Mouse (Mus musculus): ENCODE results near the gene Gm11487.
"Not testable (repeated sequence)": the region's sequence is repeated elsewhere in the genome, so short reads cannot be mapped to it uniquely, and the experiment has no call there.

The Gm11487 gene

GRCm38 (mm10) chr4:73404972-73405371, at the start of gene Gm11487:
Gene Gm11487 (minus strand): TSS chr4:73405072.
- not testable (repeated sequence) for DNase-seq (ENCODE audit: low read depth, low spot score)

- DNase-seq (ENCODE audit: low read depth, low spot score), result no peak
Observed at GRCm38 (mm10) chr4:73444715-73445114, 39.8 kb upstream of the Gm11487 start.

GRCm38 (mm10) chr4:73442568-73442967, 37.7 kb upstream of the Gm11487 start:
- DNase-seq (ENCODE audit: low read depth, low spot score), result no peak

GRCm38 (mm10) chr4:73425903-73426302, 21.0 kb upstream of the Gm11487 start:
- peak; percentile 4 for DNase-seq (ENCODE audit: low read depth, low spot score)

GRCm38 (mm10) chr4:73423049-73423448, 18.2 kb upstream of the Gm11487 start:
- no peak for DNase-seq (ENCODE audit: low read depth, low spot score)

GRCm38 (mm10) chr4:73366534-73366933, 38.3 kb downstream of the Gm11487 start:
- no peak for DNase-seq (ENCODE audit: low read depth, low spot score)
